Mouse (Mus musculus) frontal cortex, adult 2 months (tissue): ENCODE measurements around the gene H2afb2. TPM values are rescaled to one million over a fixed set of nuclear protein-coding genes. Genes with fewer than 3 reads are reported as not detected.

Experiments used
- DNase-seq, 2 experiments: peaks; one replicate each; pipeline ENCODE4 v3.0.0; 2022; ENCODE audit warnings: low spot score in 1 of 2; ENCODE audit errors: extremely low spot score in 1 of 2
- polyA plus RNA-seq: library from polyadenylated mRNA; depleted of rRNA; stranded (reverse); fragments of >200 nt; gene quantifications from 2 replicates; pipeline ENCODE4 v1.2.3, GENCODE M21; 2012; rRNA removed

Gene H2afb2
- polyA plus RNA-seq = not detected in 2 replicates

DNA sequence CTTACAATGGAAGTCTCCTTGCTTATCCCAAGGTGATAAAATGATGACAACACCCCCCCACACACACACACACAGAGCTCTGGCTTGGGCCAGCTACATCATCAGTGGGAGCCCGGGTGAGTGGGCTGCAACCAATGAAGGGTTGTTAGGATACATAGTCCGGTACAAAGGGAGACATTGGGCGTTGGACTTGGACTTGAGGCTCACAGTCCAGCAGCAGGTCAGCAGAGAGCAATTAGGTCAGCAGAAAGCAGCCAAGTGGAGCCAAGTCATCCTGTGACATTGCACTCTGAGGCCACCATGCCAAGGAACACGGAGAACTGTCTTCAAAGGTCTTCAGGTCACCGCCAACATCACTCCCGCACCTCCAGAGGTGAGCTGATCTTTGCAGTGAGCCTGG, at the start of gene H2afb2:
Gene H2afb2 (plus strand): TSS at position 301 of the 400 bp plus-strand sequence.
- DNase-seq = no peak

Other genes with a start within 250 kb of the H2afb2 start
- gene Cpxcr1, start 232.2 kb upstream of the H2afb2 start, polyA plus RNA-seq = not detected in 2 replicates